In genomic region chr8:80057198-80058174, GRCm38 (mm10) we compare ENCODE assay signal across 7 mouse cellular contexts. TPM values are rescaled to one million over a fixed set of nuclear protein-coding genes. Genes with fewer than 3 reads are reported as not detected.
DNase-seq lines count a peak whose midpoint lies in the region; ATAC-seq and TF ChIP-seq lines count a peak whose summit lies in the region.

Hhip (minus strand) TSS chr8:80058006.

- peak within 1 kb of the TSS; percentile 97 for H3K4me2 ChIP-seq in embryonic facial prominence, embryonic 11.5 days (ENCODE audit: low read depth, low read length)

- H3K9ac ChIP-seq in embryonic facial prominence, embryonic 11.5 days (replicated peaks; ENCODE audit: low read length), result peak within 1 kb of the TSS; percentile 46

- H3K36me3 ChIP-seq in embryonic facial prominence, embryonic 11.5 days (replicated peaks; ENCODE audit: control insufficient read depth, insufficient read depth, low read depth, low read length), result no peaks in the 10 kb centered on the region
- no peaks in the 10 kb centered on the region for H3K36me3 ChIP-seq in megakaryocyte, embryonic 14.5 days (replicated peaks; ENCODE audit: low read length)
- no peaks in the 10 kb centered on the region for H3K36me3 ChIP-seq in small intestine, adult 2 months (ENCODE audit: control insufficient read depth, insufficient read depth, low read length)

- no peaks in the 10 kb centered on the region for H3K9me3 ChIP-seq in embryonic facial prominence, embryonic 11.5 days (replicated peaks; ENCODE audit: control insufficient read depth, low read length)
- H3K9me3 ChIP-seq in megakaryocyte, embryonic 14.5 days, result no peaks in the 10 kb centered on the region

- no peak for TF ChIP-seq CTCF in small intestine, adult 2 months (IDR thresholded peaks at IDR 0.05; ENCODE audit: extremely low read depth, insufficient read length, insufficient replicate concordance, low read depth, low read length)

- peak; percentile 18 for DNase-seq in urinary bladder, postnatal 14 days (ENCODE audit: low spot score)
- DNase-seq in urinary bladder, postnatal 10 days (ENCODE audit: low spot score), result no peak
- DNase-seq in embryonic facial prominence, embryonic 11.5 days (ENCODE audit: low spot score), result peak; percentile 78
- peak; percentile 37 to 63 for DNase-seq in left cerebral cortex, postnatal 25 days (ENCODE audit: low spot score in 2 of 2)

- H3K27me3 ChIP-seq in embryonic facial prominence, embryonic 11.5 days (ENCODE audit: control insufficient read depth, insufficient read depth, low read length), result no peaks in the 10 kb centered on the region; the same call in 1 of the 2 replicates
- peaks cover 44% of the 10 kb centered on the region for H3K27me3 ChIP-seq in megakaryocyte, embryonic 14.5 days (replicated peaks)
- peaks cover 18% of the 10 kb centered on the region; the same call in 1 of the 2 replicates for H3K27me3 ChIP-seq in small intestine, adult 2 months (ENCODE audit: control insufficient read depth, insufficient read depth, low read length)

- H3K27ac ChIP-seq in embryonic facial prominence, embryonic 11.5 days (replicated peaks; ENCODE audit: low read depth, low read length), result no peak within 1 kb of the TSS
- peak within 1 kb of the TSS; percentile 37 for H3K27ac ChIP-seq in small intestine, adult 2 months (ENCODE audit: insufficient read depth, low read depth, low read length)

- TF ChIP-seq POLR2A in small intestine, adult 2 months (IDR thresholded peaks at IDR 0.05; ENCODE audit: low read depth, low read length), result no peak; the same call in 1 of the 2 replicates

- ATAC-seq in embryonic facial prominence, embryonic 11.5 days (replicated peaks; ENCODE audit: insufficient number of reproducible peaks, low FRiP score, low TSS enrichment, low read depth), result peak; percentile 58
- ATAC-seq in hematopoietic stem cell, adult 5-6 weeks (replicated peaks in 1 of 2; ENCODE audit: insufficient read depth in 1 of 2, low FRiP score in 2 of 2, low TSS enrichment in 1 of 2, low read depth in 1 of 2, poor library complexity in 2 of 2, severe bottlenecking in 2 of 2), result peak; percentile 50 to 68

- H3K4me3 ChIP-seq in embryonic facial prominence, embryonic 11.5 days (ENCODE audit: low read depth, low read length), result peak within 1 kb of the TSS; percentile 50
- H3K4me3 ChIP-seq in megakaryocyte, embryonic 14.5 days (replicated peaks), result peak within 1 kb of the TSS; percentile 92
- H3K4me3 ChIP-seq in small intestine, adult 2 months (ENCODE audit: low read depth, low read length), result peak within 1 kb of the TSS; percentile 50

- intact Hi-C loops in left cerebral cortex, postnatal 25 days (cut with DNase I), result no loop called here

- H3K4me1 ChIP-seq in embryonic facial prominence, embryonic 11.5 days (ENCODE audit: control insufficient read depth, insufficient read depth, low read length), result peaks cover 5% of the 10 kb centered on the region
- peaks cover 18% of the 10 kb centered on the region for H3K4me1 ChIP-seq in megakaryocyte, embryonic 14.5 days
- peaks cover 3% of the 10 kb centered on the region; the same call in 1 of the 2 replicates for H3K4me1 ChIP-seq in small intestine, adult 2 months (ENCODE audit: control insufficient read depth, insufficient read depth, insufficient read length, low read length)

- WGBS in embryonic facial prominence, embryonic 11.5 days, result under 1% methylated on average over 38 of the region's 56 CpGs
- WGBS in small intestine, adult 2 months, result 2% methylated on average over 37 of the region's 56 CpGs

RNA-seq across cellular contexts. Expression of gene Hhip, which starts in this region (rescaled TPM):
- 2.8 and 3.7 TPM in 2 replicates for polyA plus RNA-seq in embryonic facial prominence, embryonic 11.5 days (2014; fragmentation: Nextera tagmentation; extraction: Ambion mirVana)
- not detected in 2 replicates for total RNA-seq in hematopoietic stem cell, adult 5-6 weeks (2017)
- total RNA-seq in left cerebral cortex, postnatal 25 days (2021), result 1 to 10 TPM; 3.5 to 4.2 TPM
- polyA plus RNA-seq in megakaryocyte, embryonic 14.5 days (2012; ENCODE audit: insufficient read depth, low replicate concordance), result not detected in 2 replicates
- 2.1 and 4.9 TPM in 2 replicates for polyA plus RNA-seq in small intestine, adult 2 months (2012; rRNA removed)

Comparison
In these comparisons a context has a peak if more than half of its experiments do, and no peak if none do; other contexts are left out.
1. Peak in ATAC-seq in hematopoietic stem cell, adult 5-6 weeks; RNA of the gene not detected or under 1 TPM.